28 mouse cellular contexts compared by ENCODE assay signal in genomic region chr5:116290584-116290983, GRCm38 (mm10). TPM values are rescaled to one million over a fixed set of nuclear protein-coding genes. Genes with fewer than 3 reads are reported as not detected.
A peak's percentile ranks its signal among the peaks of the same experiment; 100 is the strongest.
DNase-seq lines count a peak whose midpoint lies in the region; ATAC-seq and TF ChIP-seq lines count a peak whose summit lies in the region.
"Had no signal": no experiment of that assay in that cellular context is flagged by ENCODE, and none has a peak within 500 bp of the region (broad histone marks: within the 10 kb centered on the region; RNA-seq: fewer than 3 reads in every experiment).

No protein-coding gene starts in this region.

- DNase-seq in layer of hippocampus, adult 2 months (ENCODE audit: low spot score in 2 of 2), result no peak
- DNase-seq in layer of hippocampus, postnatal 10 days (ENCODE audit: low spot score in 2 of 2), result no peak
- no peak for DNase-seq in midbrain, embryonic 10.5 days (ENCODE audit: low spot score)
- DNase-seq in ZHBTc4 (ENCODE audit: low read depth, low spot score), result peak; percentile 69
- DNase-seq in cerebellum, adult 2 months, result no peak
- DNase-seq in T-cell, adult 2 months (ENCODE audit: low spot score), result no peak
- DNase-seq: adrenal gland, adult 2 months; cerebellum, adult 11-12 months; cerebellum, adult 9-10 months; cerebellum, postnatal 14 days; gastrocnemius, postnatal 10 days; gastrocnemius, postnatal 36 days; heart, adult 2 months; heart, postnatal 14 days; heart, postnatal 4 days had no signal

- H3K9ac ChIP-seq in midbrain, embryonic 13.5 days (replicated peaks), result no peak overlapping the region
- H3K9ac ChIP-seq: forebrain, embryonic 13.5 days; hindbrain, embryonic 14.5 days had no signal

- no peak overlapping the region for H3K4me2 ChIP-seq in midbrain, embryonic 13.5 days (replicated peaks)

- no peak for ATAC-seq in midbrain, embryonic 13.5 days
- ATAC-seq: forebrain, embryonic 13.5 days; forebrain, embryonic 16.5 days; hindbrain, postnatal 0 days had no signal

- no peak for TF ChIP-seq POLR2A in cerebellum, adult 2 months (IDR thresholded peaks at IDR 0.05; ENCODE audit: borderline replicate concordance, insufficient read depth, low read length)

- no peaks in the 10 kb centered on the region for H3K9me3 ChIP-seq in midbrain, embryonic 10.5 days (replicated peaks)
- H3K9me3 ChIP-seq in midbrain, embryonic 13.5 days, result no peaks in the 10 kb centered on the region
- H3K9me3 ChIP-seq in E14TG2a.4 (ENCODE audit: low read length), result no peaks in the 10 kb centered on the region
- H3K9me3 ChIP-seq: forebrain, embryonic 10.5 days; forebrain, embryonic 13.5 days; heart, embryonic 10.5 days had no signal

- 89% methylated on average over 5 of the region's 5 CpGs for WGBS in midbrain, embryonic 10.5 days
- 93% methylated on average over 5 of the region's 5 CpGs for WGBS in midbrain, embryonic 13.5 days
- 81% methylated on average over 5 of the region's 5 CpGs for WGBS in cerebellum, adult 2 months

- no peaks in the 10 kb centered on the region for H3K36me3 ChIP-seq in midbrain, embryonic 10.5 days
- H3K36me3 ChIP-seq in midbrain, embryonic 13.5 days, result no peaks in the 10 kb centered on the region
- no peaks in the 10 kb centered on the region for H3K36me3 ChIP-seq in E14TG2a.4 (ENCODE audit: insufficient read depth, low read length)
- H3K36me3 ChIP-seq: forebrain, embryonic 10.5 days; heart, embryonic 10.5 days; heart, embryonic 13.5 days had no signal

- no peak overlapping the region for H3K27ac ChIP-seq in layer of hippocampus, adult 2 months
- 0 out of 2 replicates have a peak overlapping the region, but pooled peaks have one; percentile 9 for H3K27ac ChIP-seq in midbrain, embryonic 10.5 days (replicated peaks)
- no peak overlapping the region for H3K27ac ChIP-seq in midbrain, embryonic 13.5 days
- no peak overlapping the region for H3K27ac ChIP-seq in cerebellum, adult 2 months (ENCODE audit: insufficient read depth, low read length)
- H3K27ac ChIP-seq: forebrain, embryonic 13.5 days; heart, adult 2 months; heart, embryonic 13.5 days; hindbrain, postnatal 0 days had no signal

- peaks cover 2% of the 10 kb centered on the region; the same call in 1 of the 2 replicates for H3K27me3 ChIP-seq in midbrain, embryonic 10.5 days (ENCODE audit: low read depth, poor library complexity, severe bottlenecking)
- H3K27me3 ChIP-seq in midbrain, embryonic 13.5 days, result peaks cover 5% of the 10 kb centered on the region; the same call in 1 of the 2 replicates
- H3K27me3 ChIP-seq in E14TG2a.4 (ENCODE audit: insufficient read depth, low read length), result peaks cover 3% of the 10 kb centered on the region; the same call in 1 of the 2 replicates
- H3K27me3 ChIP-seq in cerebellum, adult 2 months (ENCODE audit: control insufficient read depth, insufficient read depth, low read length), result no peaks in the 10 kb centered on the region; the same call in 1 of the 2 replicates
- H3K27me3 ChIP-seq: heart, embryonic 13.5 days had no signal

- peak; percentile 30; the same call in 1 of the 2 replicates for TF ChIP-seq CTCF in layer of hippocampus, adult 2 months (conservative IDR thresholded peaks at IDR 0.05)
- peak; percentile 55 for TF ChIP-seq CTCF in E14TG2a.4 (conservative IDR thresholded peaks at IDR 0.05; ENCODE audit: low read length)
- no peak for TF ChIP-seq CTCF in cerebellum, adult 2 months (IDR thresholded peaks at IDR 0.05; ENCODE audit: borderline replicate concordance, insufficient read depth, low read depth, low read length)

- peaks cover 39% of the 10 kb centered on the region for H3K4me1 ChIP-seq in midbrain, embryonic 10.5 days
- H3K4me1 ChIP-seq in midbrain, embryonic 13.5 days (replicated peaks), result peaks cover 28% of the 10 kb centered on the region
- H3K4me1 ChIP-seq in E14TG2a.4 (replicated peaks; ENCODE audit: low read depth, low read length), result peaks cover 57% of the 10 kb centered on the region
- H3K4me1 ChIP-seq in cerebellum, adult 2 months (ENCODE audit: control insufficient read depth, insufficient read depth, low read length), result peaks cover 2% of the 10 kb centered on the region; the same call in 1 of the 2 replicates

- no peak overlapping the region for H3K4me3 ChIP-seq in layer of hippocampus, adult 2 months
- H3K4me3 ChIP-seq in midbrain, embryonic 10.5 days, result no peak overlapping the region
- no peak overlapping the region for H3K4me3 ChIP-seq in midbrain, embryonic 13.5 days (replicated peaks)
- peak overlapping the region; percentile 61 for H3K4me3 ChIP-seq in E14TG2a.4 (replicated peaks; ENCODE audit: low read length)
- no peak overlapping the region for H3K4me3 ChIP-seq in cerebellum, adult 2 months (replicated peaks; ENCODE audit: insufficient read depth, low read depth, low read length)
- H3K4me3 ChIP-seq: forebrain, embryonic 13.5 days; heart, adult 2 months had no signal

RNA-seq across cellular contexts. Expression of gene Ccdc60, which starts 1.8 kb away (rescaled TPM):
- under 1 TPM; 0.17 to 0.51 TPM for total RNA-seq in layer of hippocampus, adult 2 months (2021)
- total RNA-seq in layer of hippocampus, postnatal 10 days (2021), result 1 to 10 TPM in 1 of 2 experiments, under 1 TPM in 1; 0.37 to 1.0 TPM
- polyA plus RNA-seq in midbrain, embryonic 10.5 days (2016; fragmentation: Nextera tagmentation; extraction: Ambion mirVana), result 1.7 and 2.1 TPM in 2 replicates
- polyA plus RNA-seq in midbrain, embryonic 13.5 days (2015; fragmentation: Nextera tagmentation; extraction: Ambion mirVana), result 2.1 and 2.5 TPM in 2 replicates
- 0.33 and 0.38 TPM in 2 replicates for polyA plus RNA-seq in cerebellum, adult 2 months (2012; rRNA removed)
- total RNA-seq: adrenal gland, adult 2 months; adrenal gland, postnatal 14 days; gastrocnemius, adult 18-20 months; gastrocnemius, postnatal 10 days; gastrocnemius, postnatal 36 days; granulocyte monocyte progenitor cell, adult 5-6 weeks; heart, adult 2 months; heart, postnatal 14 days; MEL had no signal
- polyA plus RNA-seq: adrenal gland, adult 2 months had no signal
